8 mouse cellular contexts compared by ENCODE assay signal in genomic region chr4:43442456-43443361, GRCm38 (mm10). TPM values are rescaled to one million over a fixed set of nuclear protein-coding genes. Genes with fewer than 3 reads are reported as not detected.
A peak's percentile ranks its signal among the peaks of the same experiment; 100 is the strongest.
DNase-seq lines count a peak whose midpoint lies in the region; ATAC-seq lines count a peak whose summit lies in the region.

No protein-coding gene starts in this region.

- ATAC-seq in forebrain, embryonic 16.5 days, result peak; percentile 61
- ATAC-seq in hindbrain, embryonic 13.5 days (ENCODE audit: low FRiP score), result peak; percentile 76

- peak overlapping the region; percentile 95 for H3K27ac ChIP-seq in forebrain, embryonic 16.5 days (ENCODE audit: low read length)
- peak overlapping the region; percentile 97 for H3K27ac ChIP-seq in hindbrain, embryonic 13.5 days

- peak; percentile 77 for DNase-seq in MN1 (ENCODE audit: low spot score)
- DNase-seq in cerebellum, adult 18-20 months, result peak; percentile 77 to 82
- peak; percentile 68 for DNase-seq in left cerebral cortex, adult 11 months (ENCODE audit: low spot score)
- DNase-seq in lung, postnatal 36 days, result peak; percentile 80
- peak; percentile 77 for DNase-seq in right cerebral cortex, adult 18-20 months
- DNase-seq in urinary bladder, postnatal 25 days (ENCODE audit: low spot score), result peak; percentile 72

- H3K4me1 ChIP-seq in forebrain, embryonic 16.5 days (replicated peaks; ENCODE audit: control insufficient read depth, insufficient read depth, low read length), result peaks cover 14% of the 10 kb centered on the region
- H3K4me1 ChIP-seq in hindbrain, embryonic 13.5 days (replicated peaks), result peaks cover 17% of the 10 kb centered on the region

- peak overlapping the region; percentile 93 for H3K4me2 ChIP-seq in forebrain, embryonic 16.5 days (ENCODE audit: low read length)
- peak overlapping the region; percentile 97 for H3K4me2 ChIP-seq in hindbrain, embryonic 13.5 days

- peak overlapping the region; percentile 90 for H3K4me3 ChIP-seq in forebrain, embryonic 16.5 days (replicated peaks; ENCODE audit: low read length)
- peak overlapping the region; percentile 99 for H3K4me3 ChIP-seq in hindbrain, embryonic 13.5 days

- H3K9ac ChIP-seq in forebrain, embryonic 16.5 days (replicated peaks; ENCODE audit: low read depth, low read length), result peak overlapping the region; percentile 95
- H3K9ac ChIP-seq in hindbrain, embryonic 13.5 days, result peak overlapping the region; percentile 99

- no peaks in the 10 kb centered on the region for H3K27me3 ChIP-seq in forebrain, embryonic 16.5 days (replicated peaks; ENCODE audit: control insufficient read depth, insufficient read depth, low read length)
- H3K27me3 ChIP-seq in hindbrain, embryonic 13.5 days, result no peaks in the 10 kb centered on the region

- peaks cover 8% of the 10 kb centered on the region; the same call in 1 of the 2 replicates for H3K36me3 ChIP-seq in forebrain, embryonic 16.5 days (ENCODE audit: control insufficient read depth, insufficient read depth)
- H3K36me3 ChIP-seq in hindbrain, embryonic 13.5 days, result peaks cover 31% of the 10 kb centered on the region

- no peaks in the 10 kb centered on the region for H3K9me3 ChIP-seq in forebrain, embryonic 16.5 days (ENCODE audit: control insufficient read depth, low read length)
- H3K9me3 ChIP-seq in hindbrain, embryonic 13.5 days, result no peaks in the 10 kb centered on the region

- WGBS in forebrain, embryonic 16.5 days, result under 1% methylated on average over 83 of the region's 88 CpGs
- under 1% methylated on average over 77 of the region's 88 CpGs for WGBS in hindbrain, embryonic 13.5 days

RNA-seq across cellular contexts. Expression of gene Tesk1, which starts 1.0 kb away (rescaled TPM):
- polyA plus RNA-seq in forebrain, embryonic 16.5 days (2015; fragmentation: Nextera tagmentation; extraction: Ambion mirVana), result 7.5 and 8.6 TPM in 2 replicates
- polyA plus RNA-seq in hindbrain, embryonic 13.5 days (2015; fragmentation: Nextera tagmentation; extraction: Ambion mirVana), result 8.7 and 9.7 TPM in 2 replicates

RNA-seq across cellular contexts. Expression of gene Cd72, which starts 11.7 kb away (rescaled TPM):
- 3.6 and 6.5 TPM in 2 replicates for polyA plus RNA-seq in forebrain, embryonic 16.5 days (2015; fragmentation: Nextera tagmentation; extraction: Ambion mirVana)
- polyA plus RNA-seq in hindbrain, embryonic 13.5 days (2015; fragmentation: Nextera tagmentation; extraction: Ambion mirVana), result 3.5 and 4.7 TPM in 2 replicates

RNA-seq across cellular contexts. Expression of gene Fam166b, which starts 13.8 kb away (rescaled TPM):
- 0.47 and 0.68 TPM in 2 replicates for polyA plus RNA-seq in forebrain, embryonic 16.5 days (2015; fragmentation: Nextera tagmentation; extraction: Ambion mirVana)
- polyA plus RNA-seq in hindbrain, embryonic 13.5 days (2015; fragmentation: Nextera tagmentation; extraction: Ambion mirVana), result 0.71 and 1.4 TPM in 2 replicates

RNA-seq across cellular contexts. Expression of gene Sit1, which starts 40.8 kb away (rescaled TPM):
- polyA plus RNA-seq in forebrain, embryonic 16.5 days (2015; fragmentation: Nextera tagmentation; extraction: Ambion mirVana), result not detected in 2 replicates
- polyA plus RNA-seq in hindbrain, embryonic 13.5 days (2015; fragmentation: Nextera tagmentation; extraction: Ambion mirVana), result not detected in 2 replicates

RNA-seq across cellular contexts. Expression of gene Ccdc107, which starts 50.0 kb away (rescaled TPM):
- polyA plus RNA-seq in forebrain, embryonic 16.5 days (2015; fragmentation: Nextera tagmentation; extraction: Ambion mirVana), result 62.0 and 63.1 TPM in 2 replicates
- polyA plus RNA-seq in hindbrain, embryonic 13.5 days (2015; fragmentation: Nextera tagmentation; extraction: Ambion mirVana), result 65.1 and 69.0 TPM in 2 replicates

Comparison
In these comparisons a context has a peak if more than half of its experiments do, and no peak if none do; other contexts are left out.
1. Peak in every context shown above with its lines: DNase-seq, ATAC-seq, H3K4me3 ChIP-seq and H3K27ac ChIP-seq.